Comparison of ENCODE assay signal across 8 mouse cellular contexts in genomic region chr10:81495616-81496263, GRCm38 (mm10). TPM values are rescaled to one million over a fixed set of nuclear protein-coding genes. Genes with fewer than 3 reads are reported as not detected.
DNase-seq lines count a peak whose midpoint lies in the region; ATAC-seq and TF ChIP-seq lines count a peak whose summit lies in the region.

No protein-coding gene starts in this region.

- whole genome bisulfite sequencing in heart, embryonic 15.5 days = 1% methylated on average over 40 of the region's 41 CpGs
- WGBS in embryonic facial prominence, embryonic 14.5 days = 3% methylated on average over 21 of the region's 41 CpGs
- 3% methylated on average over 34 of the region's 41 CpGs for WGBS in limb, embryonic 12.5 days
- WGBS in stomach, embryonic 15.5 days = under 1% methylated on average over 39 of the region's 41 CpGs

- peak; percentile 14 for ATAC-seq in heart, embryonic 15.5 days (replicated peaks; ENCODE audit: insufficient number of reproducible peaks, insufficient read depth, low FRiP score, low read depth)
- ATAC-seq in embryonic facial prominence, embryonic 14.5 days (ENCODE audit: low read depth) = peak; percentile 4; the same call in 1 of the 2 replicates
- ATAC-seq in limb, embryonic 12.5 days (ENCODE audit: insufficient number of reproducible peaks, insufficient read depth, low FRiP score, low TSS enrichment, low read depth) = peak; percentile 8; the same call in 1 of the 2 replicates
- ATAC-seq in stomach, embryonic 15.5 days (ENCODE audit: insufficient read depth, low FRiP score, low read depth) = peak; percentile 12

- H3K27me3 ChIP-seq in heart, embryonic 15.5 days = no peaks in the 10 kb centered on the region
- H3K27me3 ChIP-seq in E14TG2a.4 (ENCODE audit: insufficient read depth, low read length) = no peaks in the 10 kb centered on the region
- H3K27me3 ChIP-seq in embryonic facial prominence, embryonic 14.5 days (replicated peaks; ENCODE audit: control insufficient read depth, insufficient read depth, low read length) = no peaks in the 10 kb centered on the region
- no peaks in the 10 kb centered on the region; the same call in 1 of the 2 replicates for H3K27me3 ChIP-seq in limb, embryonic 12.5 days
- no peaks in the 10 kb centered on the region for H3K27me3 ChIP-seq in stomach, embryonic 15.5 days (replicated peaks)

- no peak for TF ChIP-seq CTCF in E14TG2a.4 (conservative IDR thresholded peaks at IDR 0.05; ENCODE audit: low read length)

- H3K9ac ChIP-seq in heart, embryonic 15.5 days = peak overlapping the region; percentile 88
- H3K9ac ChIP-seq in embryonic facial prominence, embryonic 14.5 days (ENCODE audit: low read depth, low read length) = peak overlapping the region; percentile 84
- H3K9ac ChIP-seq in limb, embryonic 12.5 days (replicated peaks) = peak overlapping the region; percentile 90
- H3K9ac ChIP-seq in stomach, embryonic 15.5 days = peak overlapping the region; percentile 68

- peak overlapping the region; percentile 91 for H3K4me2 ChIP-seq in heart, embryonic 15.5 days
- H3K4me2 ChIP-seq in embryonic facial prominence, embryonic 14.5 days (ENCODE audit: low read depth, low read length) = peak overlapping the region; percentile 70
- peak overlapping the region; percentile 98 for H3K4me2 ChIP-seq in limb, embryonic 12.5 days
- H3K4me2 ChIP-seq in stomach, embryonic 15.5 days = peak overlapping the region; percentile 92

- no peak for DNase-seq in heart, adult 11 months
- no peak for DNase-seq in embryonic facial prominence, embryonic 14.5 days (ENCODE audit: low spot score)
- DNase-seq in right cerebral cortex, postnatal 36 days (ENCODE audit: low spot score in 2 of 2) = no peak
- no peak for DNase-seq in adrenal gland, adult 8-10 months

- no peaks in the 10 kb centered on the region for H3K9me3 ChIP-seq in heart, embryonic 15.5 days (replicated peaks)
- H3K9me3 ChIP-seq in E14TG2a.4 (ENCODE audit: low read length) = no peaks in the 10 kb centered on the region
- H3K9me3 ChIP-seq in embryonic facial prominence, embryonic 14.5 days (ENCODE audit: control insufficient read depth, low read length) = no peaks in the 10 kb centered on the region
- no peaks in the 10 kb centered on the region for H3K9me3 ChIP-seq in limb, embryonic 12.5 days
- no peaks in the 10 kb centered on the region for H3K9me3 ChIP-seq in stomach, embryonic 15.5 days

- H3K27ac ChIP-seq in heart, embryonic 15.5 days = peak overlapping the region; percentile 50
- H3K27ac ChIP-seq in embryonic facial prominence, embryonic 14.5 days (replicated peaks; ENCODE audit: low read depth, low read length) = no peak overlapping the region
- H3K27ac ChIP-seq in limb, embryonic 12.5 days = 0 out of 2 replicates have a peak overlapping the region, but pooled peaks have one; percentile 17
- peak overlapping the region; percentile 21; the same call in 1 of the 2 replicates for H3K27ac ChIP-seq in stomach, embryonic 15.5 days

- H3K4me3 ChIP-seq in heart, embryonic 15.5 days = peak overlapping the region; percentile 79
- H3K4me3 ChIP-seq in E14TG2a.4 (replicated peaks; ENCODE audit: low read length) = peak overlapping the region; percentile 97
- peak overlapping the region; percentile 80 for H3K4me3 ChIP-seq in embryonic facial prominence, embryonic 14.5 days (ENCODE audit: low read depth, low read length)
- peak overlapping the region; percentile 78 for H3K4me3 ChIP-seq in limb, embryonic 12.5 days (replicated peaks)
- peak overlapping the region; percentile 84 for H3K4me3 ChIP-seq in stomach, embryonic 15.5 days (replicated peaks)

- H3K36me3 ChIP-seq in heart, embryonic 15.5 days = peaks cover 25% of the 10 kb centered on the region
- H3K36me3 ChIP-seq in E14TG2a.4 (ENCODE audit: insufficient read depth, low read length) = peaks cover 46% of the 10 kb centered on the region
- peaks cover 28% of the 10 kb centered on the region for H3K36me3 ChIP-seq in embryonic facial prominence, embryonic 14.5 days (ENCODE audit: control insufficient read depth, insufficient read depth, low read length)
- H3K36me3 ChIP-seq in limb, embryonic 12.5 days = peaks cover 34% of the 10 kb centered on the region
- H3K36me3 ChIP-seq in stomach, embryonic 15.5 days = peaks cover 26% of the 10 kb centered on the region

- H3K4me1 ChIP-seq in heart, embryonic 15.5 days (replicated peaks) = peaks cover 19% of the 10 kb centered on the region
- peaks cover 75% of the 10 kb centered on the region for H3K4me1 ChIP-seq in E14TG2a.4 (replicated peaks; ENCODE audit: low read depth, low read length)
- peaks cover 10% of the 10 kb centered on the region for H3K4me1 ChIP-seq in embryonic facial prominence, embryonic 14.5 days (ENCODE audit: control insufficient read depth, insufficient read depth, low read length)
- peaks cover 20% of the 10 kb centered on the region for H3K4me1 ChIP-seq in limb, embryonic 12.5 days (replicated peaks)
- peaks cover 15% of the 10 kb centered on the region for H3K4me1 ChIP-seq in stomach, embryonic 15.5 days

RNA-seq across cellular contexts. Expression of gene Ncln, which starts 0.5 kb away (rescaled TPM):
- polyA plus RNA-seq in heart, embryonic 15.5 days (2015; fragmentation: Nextera tagmentation; extraction: Ambion mirVana) = 43.6 and 63.4 TPM in 2 replicates
- polyA plus RNA-seq in embryonic facial prominence, embryonic 14.5 days (2014; fragmentation: Nextera tagmentation; extraction: Ambion mirVana) = 64.7 and 82.4 TPM in 2 replicates
- 84.3 and 86.9 TPM in 2 replicates for polyA plus RNA-seq in limb, embryonic 12.5 days (2016; fragmentation: Nextera tagmentation; extraction: Ambion mirVana)
- polyA plus RNA-seq in stomach, embryonic 15.5 days (2015; fragmentation: Nextera tagmentation; extraction: Ambion mirVana) = 83.9 and 93.7 TPM in 2 replicates
- 100 to 1,000 TPM; 115 to 136 (median 123) TPM for total RNA-seq in adrenal gland, adult 8-10 months (2022)

RNA-seq across cellular contexts. Expression of gene S1pr4, which starts 4.2 kb away (rescaled TPM):
- 0.47 and 1.5 TPM in 2 replicates for polyA plus RNA-seq in heart, embryonic 15.5 days (2015; fragmentation: Nextera tagmentation; extraction: Ambion mirVana)
- 0.65 and 0.73 TPM in 2 replicates for polyA plus RNA-seq in embryonic facial prominence, embryonic 14.5 days (2014; fragmentation: Nextera tagmentation; extraction: Ambion mirVana)
- 0.28 and 0.53 TPM in 2 replicates for polyA plus RNA-seq in limb, embryonic 12.5 days (2016; fragmentation: Nextera tagmentation; extraction: Ambion mirVana)
- polyA plus RNA-seq in stomach, embryonic 15.5 days (2015; fragmentation: Nextera tagmentation; extraction: Ambion mirVana) = 1.4 and 1.6 TPM in 2 replicates
- 1 to 10 TPM in 2 of 4 experiments, under 1 TPM in 2; 0.56 to 1.7 (median 0.92) TPM for total RNA-seq in adrenal gland, adult 8-10 months (2022)

RNA-seq across cellular contexts. Expression of gene Celf5, which starts 13.2 kb away (rescaled TPM):
- polyA plus RNA-seq in heart, embryonic 15.5 days (2015; fragmentation: Nextera tagmentation; extraction: Ambion mirVana) = 0.08 and 0.41 TPM in 2 replicates
- 1.4 and 1.9 TPM in 2 replicates for polyA plus RNA-seq in embryonic facial prominence, embryonic 14.5 days (2014; fragmentation: Nextera tagmentation; extraction: Ambion mirVana)
- polyA plus RNA-seq in limb, embryonic 12.5 days (2016; fragmentation: Nextera tagmentation; extraction: Ambion mirVana) = 0.70 and 0.93 TPM in 2 replicates
- 1.7 and 1.8 TPM in 2 replicates for polyA plus RNA-seq in stomach, embryonic 15.5 days (2015; fragmentation: Nextera tagmentation; extraction: Ambion mirVana)
- total RNA-seq in adrenal gland, adult 8-10 months (2022) = 1 to 10 TPM in 3 of 4 experiments, under 1 TPM in 1; 0.17 to 2.5 (median 1.7) TPM

RNA-seq across cellular contexts. Expression of gene Gna15, which starts 28.3 kb away (rescaled TPM):
- polyA plus RNA-seq in heart, embryonic 15.5 days (2015; fragmentation: Nextera tagmentation; extraction: Ambion mirVana) = 0.64 and 1.6 TPM in 2 replicates
- 3.1 and 4.5 TPM in 2 replicates for polyA plus RNA-seq in embryonic facial prominence, embryonic 14.5 days (2014; fragmentation: Nextera tagmentation; extraction: Ambion mirVana)
- 1.2 and 1.4 TPM in 2 replicates for polyA plus RNA-seq in limb, embryonic 12.5 days (2016; fragmentation: Nextera tagmentation; extraction: Ambion mirVana)
- polyA plus RNA-seq in stomach, embryonic 15.5 days (2015; fragmentation: Nextera tagmentation; extraction: Ambion mirVana) = 4.4 and 5.8 TPM in 2 replicates
- 1 to 10 TPM in 3 of 4 experiments, under 1 TPM in 1; 0.70 to 2.2 (median 1.6) TPM for total RNA-seq in adrenal gland, adult 8-10 months (2022)

RNA-seq across cellular contexts. Expression of gene Nfic, which starts 40.3 kb away (rescaled TPM):
- 60.9 and 71.2 TPM in 2 replicates for polyA plus RNA-seq in heart, embryonic 15.5 days (2015; fragmentation: Nextera tagmentation; extraction: Ambion mirVana)
- 100.0 and 103 TPM in 2 replicates for polyA plus RNA-seq in embryonic facial prominence, embryonic 14.5 days (2014; fragmentation: Nextera tagmentation; extraction: Ambion mirVana)
- polyA plus RNA-seq in limb, embryonic 12.5 days (2016; fragmentation: Nextera tagmentation; extraction: Ambion mirVana) = 30.8 and 31.1 TPM in 2 replicates
- polyA plus RNA-seq in stomach, embryonic 15.5 days (2015; fragmentation: Nextera tagmentation; extraction: Ambion mirVana) = 65.5 and 78.2 TPM in 2 replicates
- total RNA-seq in adrenal gland, adult 8-10 months (2022) = 100 to 1,000 TPM; 113 to 191 (median 144) TPM
